Mouse (Mus musculus): ENCODE measurements around the gene Sike1.

The Sike1 gene

DNA sequence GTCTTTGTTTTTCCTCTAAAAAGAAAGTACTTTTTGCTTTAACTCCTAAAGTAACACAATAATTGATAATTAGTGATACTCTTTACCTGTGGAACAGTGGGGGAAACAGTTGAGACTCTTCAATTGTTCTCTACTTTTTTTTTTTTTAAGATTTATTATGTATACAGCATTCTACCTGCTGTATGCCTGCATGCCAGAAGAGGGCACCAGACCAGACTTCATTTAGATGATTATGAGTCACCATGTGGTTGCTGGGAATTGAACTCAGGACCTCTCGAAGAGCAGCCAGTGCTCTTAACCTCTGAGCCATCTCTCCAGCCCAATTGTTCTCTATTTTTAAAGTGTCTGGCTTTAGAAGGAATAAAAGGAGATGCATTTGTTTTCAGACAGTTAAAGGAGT is 30.7 kb downstream of the Sike1 start:
- no peak for DNase-seq (ENCODE audit: low spot score in 2 of 2)

DNA sequence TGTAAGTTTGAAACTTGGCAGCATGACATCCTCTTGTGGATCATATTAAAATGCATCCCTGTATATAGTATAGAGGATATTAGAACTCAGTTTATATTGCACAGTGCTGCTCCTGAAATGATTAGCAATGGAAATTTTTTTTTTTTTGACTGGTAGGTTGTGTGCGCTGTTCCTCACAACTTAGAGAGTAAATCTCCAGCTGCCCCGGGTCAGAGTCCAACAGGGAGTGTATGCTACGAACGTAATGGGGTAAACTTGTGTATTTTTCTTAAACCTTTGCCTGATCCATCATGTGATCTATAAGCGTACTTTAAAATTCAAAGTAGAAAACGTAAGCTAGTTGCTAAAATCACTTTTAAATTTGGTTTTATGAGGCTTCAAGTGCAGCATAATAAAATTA is 44.8 kb downstream of the Sike1 start:
- no peak for DNase-seq (ENCODE audit: low spot score in 2 of 2)

DNA sequence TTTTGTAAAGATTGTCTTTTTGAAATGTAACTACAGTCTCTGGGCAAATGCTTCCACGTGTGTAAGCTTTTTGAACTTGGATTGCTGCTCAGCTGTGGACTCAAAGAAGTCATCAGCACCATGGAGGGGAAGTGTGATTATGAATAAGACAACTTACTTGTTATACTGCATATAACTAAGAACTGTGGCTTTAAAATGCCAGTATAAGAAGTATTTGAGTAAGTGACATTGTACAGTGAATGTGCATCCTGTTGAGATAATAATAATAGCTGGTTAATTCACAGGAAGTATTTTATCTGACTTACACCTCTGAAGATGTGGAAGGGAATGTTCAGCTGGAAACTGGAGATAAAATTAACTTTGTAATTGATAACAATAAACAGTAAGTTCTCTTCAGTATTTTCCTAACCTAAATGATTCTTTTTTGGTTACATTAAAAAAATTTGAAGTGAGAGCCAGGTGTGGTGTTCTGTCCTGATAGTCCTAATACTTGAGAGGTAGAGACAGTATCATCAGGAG is 45.4 kb downstream of the Sike1 start:
- DNase-seq (ENCODE audit: low spot score in 2 of 2): no peak

DNA sequence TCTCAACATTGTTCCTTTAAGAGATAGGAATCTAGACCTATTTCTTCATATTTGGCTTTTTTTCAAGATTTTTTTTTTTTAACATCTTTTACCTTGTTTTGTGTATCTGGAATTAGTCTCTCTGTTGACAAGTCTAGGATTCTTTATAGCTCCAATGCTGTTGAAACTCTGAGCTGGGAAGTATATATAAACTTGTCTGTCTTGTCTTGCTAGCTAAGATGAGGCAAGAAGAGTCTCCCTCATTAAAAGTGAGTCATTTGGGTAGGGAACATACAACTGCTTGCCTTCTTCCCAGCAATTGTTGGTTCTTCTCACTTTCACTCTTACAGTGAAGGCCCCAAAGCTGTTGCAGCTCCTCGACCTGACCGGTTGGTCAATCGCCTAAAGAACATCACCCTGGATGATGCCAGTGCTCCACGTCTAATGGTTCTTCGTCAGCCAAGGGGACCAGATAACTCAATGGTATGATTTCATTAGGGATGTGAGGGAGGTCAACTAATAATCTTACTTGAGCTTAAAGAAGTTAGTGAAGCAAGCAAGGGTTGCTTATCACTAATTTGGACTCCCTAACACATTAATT is 60.6 kb downstream of the Sike1 start:
- no peak for DNase-seq (ENCODE audit: low spot score in 2 of 2)

DNA sequence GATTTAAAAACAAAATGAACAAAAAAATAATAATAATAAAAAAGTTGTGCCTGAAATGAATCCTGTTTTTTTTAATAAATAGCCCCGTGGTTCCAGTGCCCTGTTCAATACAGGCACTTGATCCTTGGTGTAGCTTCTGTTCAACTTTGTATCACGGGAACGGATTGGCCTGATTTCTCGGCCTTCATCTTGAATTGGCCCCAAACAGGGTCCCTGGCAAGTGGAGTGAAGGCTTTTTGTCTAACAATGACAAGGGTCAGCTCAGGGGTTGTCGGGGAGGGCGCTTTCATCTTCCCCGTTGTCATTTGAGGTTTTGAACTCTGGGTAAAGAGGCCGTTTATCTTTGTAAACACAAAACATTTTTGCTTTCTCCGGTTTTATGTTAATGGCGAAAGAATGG is 62.2 kb downstream of the Sike1 start:
- peak in 1 of 2 experiments; percentile 4 for DNase-seq (ENCODE audit: low spot score in 2 of 2)
